Mouse (Mus musculus): Measurements from ENCODE around the gene Rufy1. TPM values are rescaled to one million over a fixed set of nuclear protein-coding genes. Genes with fewer than 3 reads are reported as not detected.
"Not testable (repeated sequence)": the region's sequence is repeated elsewhere in the genome, so short reads cannot be mapped to it uniquely, and the experiment has no call there.

Gene Rufy1
- polyA plus RNA-seq, 1 experiment from 2014 or later: 12.0 TPM

- 86% methylated on average over 5 of the region's 5 CpGs for WGBS (ENCODE audit: insufficient replicate concordance)
- ATAC-seq: no peak
- Histone ChIP-seq H3K4me2 (no peak overlapping the region), H3K36me3 (peaks cover 18% of the 10 kb centered on the region), H3K27ac (no peak overlapping the region), H3K9me3 (replicated peaks) (no peaks in the 10 kb centered on the region), H3K27me3 (replicated peaks) (no peaks in the 10 kb centered on the region), H3K9ac (no peak overlapping the region), H3K4me1 (peaks cover 43% of the 10 kb centered on the region), H3K4me3 (no peak overlapping the region)
These were observed 55.5 kb downstream of the Rufy1 start for GRCm38 (mm10) chr11:50375421-50375820.

- WGBS (ENCODE audit: insufficient replicate concordance): 80% methylated on average over 13 of the region's 13 CpGs
- Histone ChIP-seq H3K9me3 (replicated peaks) (no peaks in the 10 kb centered on the region), H3K27me3 (replicated peaks) (no peaks in the 10 kb centered on the region), H3K4me2 (no peak overlapping the region), H3K4me1 (peaks cover 35% of the 10 kb centered on the region), H3K36me3 (peaks cover 8% of the 10 kb centered on the region), H3K27ac (no peak overlapping the region), H3K9ac (no peak overlapping the region), H3K4me3 (no peak overlapping the region)
- ATAC-seq: no peak
These were observed 56.5 kb downstream of the Rufy1 start for GRCm38 (mm10) chr11:50374286-50375015.

GRCm38 (mm10) chr11:50373621-50374020 is 57.3 kb downstream of the Rufy1 start:
- 86% methylated on average over 1 of the region's 1 CpGs for WGBS (ENCODE audit: insufficient replicate concordance)
- no peak overlapping the region for H3K9ac ChIP-seq
- H3K4me1 ChIP-seq: peaks cover 27% of the 10 kb centered on the region
- no peak overlapping the region for H3K27ac ChIP-seq
- H3K4me2 ChIP-seq: no peak overlapping the region
- H3K27me3 ChIP-seq (replicated peaks): no peaks in the 10 kb centered on the region
- peaks cover 1% of the 10 kb centered on the region; the same call in 1 of the 2 replicates for H3K36me3 ChIP-seq
- no peak overlapping the region for H3K4me3 ChIP-seq
- ATAC-seq: no peak
- H3K9me3 ChIP-seq (replicated peaks): no peaks in the 10 kb centered on the region

GRCm38 (mm10) chr11:50373086-50373485 is 57.8 kb downstream of the Rufy1 start:
- no peak overlapping the region for H3K27ac ChIP-seq
- ATAC-seq: no peak
- H3K9me3 ChIP-seq (replicated peaks): no peaks in the 10 kb centered on the region
- H3K9ac ChIP-seq: no peak overlapping the region
- H3K36me3 ChIP-seq: no peaks in the 10 kb centered on the region
- H3K4me3 ChIP-seq: no peak overlapping the region
- no peak overlapping the region for H3K4me2 ChIP-seq
- H3K27me3 ChIP-seq (replicated peaks): no peaks in the 10 kb centered on the region
- H3K4me1 ChIP-seq: peaks cover 27% of the 10 kb centered on the region

- Histone ChIP-seq H3K27me3 (replicated peaks) (peaks cover 2% of the 10 kb centered on the region; the same call in 1 of the 2 replicates), H3K9me3 (replicated peaks) (no peaks in the 10 kb centered on the region), H3K9ac (peak overlapping the region; percentile 69; the same call in 1 of the 2 replicates), H3K36me3 (no peaks in the 10 kb centered on the region), H3K4me2 (peak overlapping the region; percentile 71), H3K4me1 (peaks cover 27% of the 10 kb centered on the region), H3K27ac (no peak overlapping the region), H3K4me3 (peak overlapping the region; percentile 49)
- ATAC-seq: no peak
- 89% methylated on average over 1 of the region's 1 CpGs for WGBS (ENCODE audit: insufficient replicate concordance)
These were observed 59.0 kb downstream of the Rufy1 start for GRCm38 (mm10) chr11:50371911-50372310.

- Histone ChIP-seq H3K9ac (peak overlapping the region; percentile 69), H3K27ac (0 out of 2 replicates have a peak overlapping the region, but pooled peaks have one; percentile 27), H3K9me3 (replicated peaks) (no peaks in the 10 kb centered on the region), H3K4me1 (peaks cover 24% of the 10 kb centered on the region), H3K36me3 (no peaks in the 10 kb centered on the region), H3K27me3 (replicated peaks) (peaks cover 5% of the 10 kb centered on the region; the same call in 1 of the 2 replicates), H3K4me2 (peak overlapping the region; percentile 71), H3K4me3 (peak overlapping the region; percentile 49)
- 2% methylated on average over 18 of the region's 18 CpGs for WGBS (ENCODE audit: insufficient replicate concordance)
- ATAC-seq: 0 out of 2 replicates have a peak, but pooled peaks have one; percentile 50
These were observed 59.5 kb downstream of the Rufy1 start for GRCm38 (mm10) chr11:50371399-50371841.

- WGBS (ENCODE audit: insufficient replicate concordance): 68% methylated on average over 4 of the region's 4 CpGs
- 0 out of 2 replicates have a peak, but pooled peaks have one; percentile 24 for ATAC-seq
- H3K9me3 ChIP-seq (replicated peaks): no peaks in the 10 kb centered on the region
- H3K27ac ChIP-seq: peak overlapping the region; percentile 20; the same call in 1 of the 2 replicates
- H3K9ac ChIP-seq: peak overlapping the region; percentile 69; the same call in 1 of the 2 replicates
- peak overlapping the region; percentile 49; the same call in 1 of the 2 replicates for H3K4me3 ChIP-seq
- peaks cover 19% of the 10 kb centered on the region for H3K4me1 ChIP-seq
- peak overlapping the region; percentile 71 for H3K4me2 ChIP-seq
- H3K27me3 ChIP-seq (replicated peaks): peaks cover 5% of the 10 kb centered on the region; the same call in 1 of the 2 replicates
- H3K36me3 ChIP-seq: no peaks in the 10 kb centered on the region
These were observed 60.0 kb downstream of the Rufy1 start for GRCm38 (mm10) chr11:50370969-50371368.

- H3K27ac ChIP-seq: no peak overlapping the region
- H3K4me2 ChIP-seq: no peak overlapping the region
- no peak overlapping the region for H3K9ac ChIP-seq
- H3K36me3 ChIP-seq: no peaks in the 10 kb centered on the region
- ATAC-seq: no peak
- H3K27me3 ChIP-seq (replicated peaks): peaks cover 5% of the 10 kb centered on the region; the same call in 1 of the 2 replicates
- WGBS (ENCODE audit: insufficient replicate concordance): 67% methylated on average over 5 of the region's 5 CpGs
- no peak overlapping the region for H3K4me3 ChIP-seq
- H3K4me1 ChIP-seq: peaks cover 20% of the 10 kb centered on the region; the same call in 1 of the 2 replicates
- no peaks in the 10 kb centered on the region for H3K9me3 ChIP-seq (replicated peaks)
These were observed 61.5 kb downstream of the Rufy1 start for GRCm38 (mm10) chr11:50369360-50369911.

GRCm38 (mm10) chr11:50367531-50367930 is 63.4 kb downstream of the Rufy1 start:
- Histone ChIP-seq H3K36me3 (no peaks in the 10 kb centered on the region), H3K27ac (no peak overlapping the region), H3K4me3 (no peak overlapping the region), H3K9me3 (replicated peaks) (no peaks in the 10 kb centered on the region), H3K27me3 (replicated peaks) (peaks cover 5% of the 10 kb centered on the region), H3K9ac (no peak overlapping the region), H3K4me1 (peaks cover 20% of the 10 kb centered on the region; the same call in 1 of the 2 replicates), H3K4me2 (no peak overlapping the region)
- 87% methylated on average over 9 of the region's 9 CpGs for WGBS (ENCODE audit: insufficient replicate concordance)
- no peak for ATAC-seq

- no peak overlapping the region for H3K4me2 ChIP-seq
- peaks cover 12% of the 10 kb centered on the region for H3K27me3 ChIP-seq (replicated peaks)
- no peak overlapping the region for H3K4me3 ChIP-seq
- no peak overlapping the region for H3K27ac ChIP-seq
- H3K36me3 ChIP-seq: no peaks in the 10 kb centered on the region
- no peak overlapping the region for H3K9ac ChIP-seq
- H3K4me1 ChIP-seq: peaks cover 3% of the 10 kb centered on the region; the same call in 1 of the 2 replicates
- ATAC-seq: no peak
- H3K9me3 ChIP-seq (replicated peaks): no peaks in the 10 kb centered on the region
These were observed 65.6 kb downstream of the Rufy1 start for GRCm38 (mm10) chr11:50365322-50365721.

- Histone ChIP-seq H3K27me3 (replicated peaks) (peaks cover 17% of the 10 kb centered on the region), H3K9me3 (replicated peaks) (no peaks in the 10 kb centered on the region), H3K36me3 (no peaks in the 10 kb centered on the region), H3K4me2 (no peak overlapping the region), H3K9ac (no peak overlapping the region), H3K4me3 (no peak overlapping the region), H3K4me1 (peaks cover 7% of the 10 kb centered on the region), H3K27ac (no peak overlapping the region)
- 10% methylated on average over 4 of the region's 4 CpGs for WGBS (ENCODE audit: insufficient replicate concordance)
- peak; percentile 55; the same call in 1 of the 2 replicates for ATAC-seq
These were observed 66.4 kb downstream of the Rufy1 start for GRCm38 (mm10) chr11:50364548-50364947.

GRCm38 (mm10) chr11:50361282-50361681 is 69.6 kb downstream of the Rufy1 start:
- WGBS (ENCODE audit: insufficient replicate concordance): 53% methylated on average over 1 of the region's 1 CpGs

More at GRCm38 (mm10) chr11:50361282-50361681, 69.6 kb downstream of the Rufy1 start:
- not testable (repeated sequence) for H3K9me3 ChIP-seq (replicated peaks); H3K36me3 ChIP-seq; H3K4me3 ChIP-seq; H3K4me2 ChIP-seq; ATAC-seq; H3K9ac ChIP-seq; H3K27ac ChIP-seq
- peaks cover 35% of the 10 kb centered on the region for H3K27me3 ChIP-seq (replicated peaks)
- H3K4me1 ChIP-seq: peaks cover 16% of the 10 kb centered on the region
